Mouse (Mus musculus) intestine, postnatal 0 days (tissue): ENCODE results near the gene Hes5. TPM values are rescaled to one million over a fixed set of nuclear protein-coding genes. Genes with fewer than 3 reads are reported as not detected.

Source experiments
- ATAC-seq: fragments of 200-750 bp; cut with Nextera tagmentation; 2 replicates; pipeline ENCODE4 v1.8.0; 2017; ENCODE audit warnings: mild to moderate bottlenecking, moderate TSS enrichment, moderate library complexity
- H3K27ac ChIP-seq: fragments of 300-500 bp; sonication (generic); 2 replicates; pipeline ENCODE4 v1.5.1; 2014; ENCODE audit warnings: mild to moderate bottlenecking, low read depth, low read length, moderate library complexity
- H3K27me3 ChIP-seq: fragments of 300-500 bp; sonication (generic); replicated peaks from 2 replicates; pipeline ENCODE4 v1.6.1; 2014; ENCODE audit warnings: low read length, mixed read lengths; ENCODE audit not compliant: control insufficient read depth, insufficient read depth
- H3K36me3 ChIP-seq: fragments of 300-500 bp; sonication (generic); 2 replicates; pipeline ENCODE4 v1.6.1; 2014; ENCODE audit warnings: mild to moderate bottlenecking, moderate library complexity; ENCODE audit not compliant: control insufficient read depth, insufficient read depth
- H3K4me1 ChIP-seq: fragments of 300-500 bp; sonication (generic); replicated peaks from 2 replicates; pipeline ENCODE4 v1.6.1; 2014; ENCODE audit warnings: antibody characterized with exemption, low read length, mixed read lengths; ENCODE audit not compliant: control insufficient read depth, insufficient read depth
- H3K4me2 ChIP-seq: fragments of 300-500 bp; sonication (generic); replicated peaks from 2 replicates; pipeline ENCODE4 v1.6.1; 2014; ENCODE audit warnings: low read depth, mild to moderate bottlenecking, moderate library complexity
- H3K4me3 ChIP-seq: fragments of 300-500 bp; sonication (generic); 2 replicates; pipeline ENCODE4 v1.5.1; 2014; ENCODE audit warnings: low read depth, low read length
- H3K9ac ChIP-seq: fragments of 300-500 bp; sonication (generic); 2 replicates; pipeline ENCODE4 v1.6.1; 2014; ENCODE audit warnings: mild to moderate bottlenecking, low read depth, low read length
- H3K9me3 ChIP-seq: fragments of 300-500 bp; sonication (generic); 2 replicates; pipeline ENCODE4 v1.6.1; 2016; ENCODE audit warnings: mixed run types; ENCODE audit not compliant: control insufficient read depth
- CTCF ChIP-seq: sonication (generic); IDR thresholded peaks from 2 replicates; pipeline ENCODE4 v1.5.1; 2016; ENCODE audit warnings: low read depth, mild to moderate bottlenecking, control low read depth, antibody characterized with exemption, moderate library complexity
- WGBS: fragments of 180-500 bp; shearing (Covaris S2); extraction: QIAGEN DNeasy Blood & Tissue Kit; methylation state at CpG from one replicate; pipeline ENCODE4 v1.1.7; 2014; 5-methylcytosine and 5-hydroxymethylcytosine counted together
- polyA plus RNA-seq: library from polyadenylated mRNA; unstranded; fragments of >200 nt; fragmentation: Nextera tagmentation; extraction: Ambion mirVana; gene quantifications from 2 replicates; pipeline ENCODE4 v1.2.1, GENCODE M21; 2015

The Hes5 gene
- polyA plus RNA-seq, 1 experiment from 2014 or later, result 0.29 TPM

DNA sequence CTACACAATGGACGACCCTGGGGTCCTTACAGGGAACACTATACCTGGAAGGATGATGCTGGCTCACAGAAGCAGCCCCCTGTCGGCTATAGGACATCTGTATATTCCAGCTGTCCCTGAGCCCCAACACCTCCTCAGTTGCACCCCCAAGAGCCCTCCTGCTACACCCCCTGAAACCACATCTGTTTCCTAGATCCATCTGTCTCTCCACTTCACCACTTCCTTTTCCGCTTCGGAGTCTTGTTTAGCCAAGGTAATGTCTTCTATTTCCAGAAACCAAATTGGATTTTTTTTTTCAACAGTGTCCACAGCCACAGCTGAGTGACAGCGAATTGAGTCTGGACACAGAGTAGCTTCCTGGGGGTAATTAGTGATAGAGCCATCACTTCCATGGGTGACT, 38.7 kb downstream of the Hes5 start:
- H3K4me3 ChIP-seq, result no peak overlapping the region
- no peaks in the 10 kb centered on the region for H3K27me3 ChIP-seq
- H3K9me3 ChIP-seq, result no peaks in the 10 kb centered on the region
- peaks cover 14% of the 10 kb centered on the region; the same call in 1 of the 2 replicates for H3K36me3 ChIP-seq
- no peak overlapping the region for H3K4me2 ChIP-seq
- no peak overlapping the region for H3K27ac ChIP-seq
- 80% methylated on average over 5 of the region's 5 CpGs for WGBS
- no peak overlapping the region for H3K9ac ChIP-seq
- ATAC-seq, result no peak
- no peak for TF ChIP-seq CTCF
- no peaks in the 10 kb centered on the region for H3K4me1 ChIP-seq

DNA sequence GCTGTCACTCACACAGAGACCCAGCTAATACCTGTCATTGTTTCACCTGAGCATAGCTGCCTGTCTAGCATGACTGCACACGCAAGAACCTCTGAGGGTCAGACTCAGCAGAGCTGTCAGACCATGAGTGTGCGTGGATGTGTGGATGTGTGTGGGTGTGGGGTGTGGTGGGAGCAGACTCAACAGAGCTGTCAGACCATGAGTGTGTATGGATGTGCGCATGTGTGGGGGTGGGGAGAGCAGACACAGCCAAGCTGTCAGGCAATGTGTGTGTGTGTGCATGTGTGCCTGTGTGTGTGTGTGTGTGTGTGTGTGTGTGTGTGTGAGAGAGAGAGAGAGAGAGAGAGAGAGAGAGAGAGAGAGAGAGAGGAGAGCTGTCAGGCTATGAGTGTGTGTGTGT, 44.6 kb downstream of the Hes5 start:
- Histone ChIP-seq H3K4me1 (no peaks in the 10 kb centered on the region), H3K9ac (no peak overlapping the region), H3K9me3 (no peaks in the 10 kb centered on the region), H3K27me3 (no peaks in the 10 kb centered on the region), H3K36me3 (peaks cover 20% of the 10 kb centered on the region; the same call in 1 of the 2 replicates), H3K4me2 (no peak overlapping the region), H3K4me3 (no peak overlapping the region), H3K27ac (no peak overlapping the region)
- 86% methylated on average over 3 of the region's 3 CpGs for WGBS
- no peak for ATAC-seq
- TF ChIP-seq CTCF, result no peak

DNA sequence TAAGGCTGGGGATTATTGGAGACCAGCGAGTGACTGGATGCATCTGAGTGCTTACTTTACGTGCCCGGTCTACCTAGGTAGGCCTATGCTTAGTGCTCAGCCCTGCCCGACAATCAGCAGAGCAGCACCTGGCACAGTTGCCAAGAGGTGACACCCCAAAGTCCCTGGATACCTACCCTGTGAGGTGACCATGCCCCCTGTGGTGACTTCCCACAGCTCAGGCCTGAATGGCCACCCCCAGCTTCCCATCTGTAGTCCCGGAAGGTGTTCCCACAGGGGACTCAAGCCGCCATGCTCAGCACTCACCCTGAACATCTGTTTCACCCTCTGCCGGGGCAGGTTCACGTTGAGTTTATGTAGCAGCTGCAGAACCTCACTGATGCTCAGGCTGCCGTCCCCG, 45.6 kb downstream of the Hes5 start:
- H3K27ac ChIP-seq, result no peak overlapping the region
- peaks cover 20% of the 10 kb centered on the region; the same call in 1 of the 2 replicates for H3K36me3 ChIP-seq
- H3K4me3 ChIP-seq, result no peak overlapping the region
- H3K4me2 ChIP-seq, result no peak overlapping the region
- H3K9ac ChIP-seq, result no peak overlapping the region
- H3K27me3 ChIP-seq, result no peaks in the 10 kb centered on the region
- no peaks in the 10 kb centered on the region for H3K4me1 ChIP-seq
- ATAC-seq, result no peak
- no peaks in the 10 kb centered on the region for H3K9me3 ChIP-seq
- WGBS, result 72% methylated on average over 10 of the region's 10 CpGs
- TF ChIP-seq CTCF, result no peak

DNA sequence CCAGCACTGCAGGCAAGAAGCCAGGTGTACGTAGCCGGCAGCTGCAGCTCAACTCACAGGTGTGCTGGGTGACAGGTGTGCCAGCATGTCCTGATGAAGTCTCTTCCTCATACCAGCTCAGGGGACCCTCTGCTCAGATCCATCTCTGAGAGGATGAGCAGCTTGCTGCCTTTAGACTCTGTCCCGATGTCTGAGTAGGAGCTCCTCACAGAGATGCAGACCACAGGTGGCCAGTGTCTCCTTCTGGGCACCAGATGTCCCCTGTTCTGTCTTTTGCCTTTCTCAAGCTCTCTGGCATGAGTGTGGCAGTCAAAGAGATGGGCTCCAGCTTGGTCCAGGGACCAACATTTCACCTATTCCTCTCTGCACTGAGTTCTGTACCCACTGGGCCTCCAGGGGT, 46.9 kb downstream of the Hes5 start:
- Histone ChIP-seq H3K36me3 (peaks cover 19% of the 10 kb centered on the region; the same call in 1 of the 2 replicates), H3K27ac (no peak overlapping the region), H3K9ac (no peak overlapping the region), H3K27me3 (no peaks in the 10 kb centered on the region), H3K9me3 (no peaks in the 10 kb centered on the region), H3K4me2 (no peak overlapping the region), H3K4me3 (no peak overlapping the region), H3K4me1 (no peaks in the 10 kb centered on the region)
- no peak for ATAC-seq
- TF ChIP-seq CTCF, result no peak
- WGBS, result 93% methylated on average over 3 of the region's 3 CpGs

DNA sequence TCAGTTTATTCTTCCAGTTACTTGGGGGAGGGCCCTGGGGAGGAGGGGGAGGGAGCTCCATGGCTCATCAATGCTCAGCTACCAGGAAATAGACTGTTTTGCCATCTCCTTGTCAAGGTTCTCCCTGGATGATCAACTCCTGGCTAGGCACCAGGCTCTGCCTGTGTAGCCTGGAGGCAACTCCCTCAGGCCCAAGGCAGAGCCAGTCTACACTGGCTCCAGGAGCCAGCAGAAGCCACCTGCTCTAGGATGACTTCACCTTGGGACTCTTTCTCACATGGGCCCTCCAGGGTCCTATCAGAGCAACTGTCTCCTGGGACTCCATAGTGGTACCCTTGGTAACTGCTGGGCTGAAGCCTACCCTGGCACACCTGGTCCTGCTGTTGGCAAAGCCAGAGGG, 47.4 kb downstream of the Hes5 start:
- H3K9ac ChIP-seq, result no peak overlapping the region
- H3K27ac ChIP-seq, result no peak overlapping the region
- H3K36me3 ChIP-seq, result peaks cover 15% of the 10 kb centered on the region; the same call in 1 of the 2 replicates
- no peak for ATAC-seq
- no peaks in the 10 kb centered on the region for H3K27me3 ChIP-seq
- no peaks in the 10 kb centered on the region for H3K4me1 ChIP-seq
- no peak for TF ChIP-seq CTCF
- H3K9me3 ChIP-seq, result no peaks in the 10 kb centered on the region
- no peak overlapping the region for H3K4me3 ChIP-seq
- no peak overlapping the region for H3K4me2 ChIP-seq

DNA sequence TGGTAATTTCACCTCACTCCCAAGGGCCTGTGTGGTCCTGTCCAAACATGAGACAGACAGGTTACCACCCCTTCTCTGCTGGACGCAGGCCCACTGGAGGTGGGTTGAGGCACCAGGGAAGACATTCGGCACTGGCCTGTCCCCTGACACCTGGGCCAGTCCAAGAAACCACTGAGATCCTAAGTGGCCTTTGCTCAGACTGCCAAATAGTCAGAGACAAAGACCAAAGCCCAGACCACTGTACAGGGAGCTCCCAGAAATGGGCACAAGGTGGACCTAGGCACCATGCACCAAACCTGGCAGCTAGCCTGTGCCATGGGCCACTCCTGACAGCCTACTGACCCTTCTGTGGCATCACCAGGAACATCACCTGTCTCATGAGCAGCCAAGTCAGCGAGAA, 48.5 kb downstream of the Hes5 start:
- Histone ChIP-seq H3K9ac (no peak overlapping the region), H3K27ac (no peak overlapping the region), H3K4me3 (no peak overlapping the region), H3K4me1 (no peaks in the 10 kb centered on the region), H3K36me3 (peaks cover 12% of the 10 kb centered on the region; the same call in 1 of the 2 replicates), H3K9me3 (no peaks in the 10 kb centered on the region), H3K4me2 (no peak overlapping the region), H3K27me3 (no peaks in the 10 kb centered on the region)
- no peak for ATAC-seq
- WGBS, result 83% methylated on average over 3 of the region's 3 CpGs
- TF ChIP-seq CTCF, result no peak

DNA sequence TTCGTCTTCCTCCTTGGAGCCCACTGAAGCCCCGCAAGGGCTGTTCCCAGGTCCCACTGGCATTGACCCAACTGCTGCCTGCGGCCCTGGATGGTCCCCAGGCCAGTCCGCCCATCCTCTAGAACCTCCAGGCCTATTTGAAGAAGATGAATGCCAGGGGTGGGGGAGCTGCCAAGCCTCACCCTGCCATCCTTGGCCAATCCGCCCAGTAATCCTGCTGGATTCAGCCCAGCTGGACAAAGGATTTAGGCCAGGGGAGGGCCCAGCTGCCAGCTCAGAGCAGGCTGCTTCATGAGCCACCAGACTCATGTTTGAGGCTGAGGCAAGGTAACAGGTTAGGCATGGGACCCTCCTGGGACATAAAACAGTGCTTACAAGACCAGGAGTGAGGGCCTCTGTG, 50.1 kb downstream of the Hes5 start:
- no peak for TF ChIP-seq CTCF
- Histone ChIP-seq H3K27ac (no peak overlapping the region), H3K36me3 (peaks cover 12% of the 10 kb centered on the region; the same call in 1 of the 2 replicates), H3K4me3 (no peak overlapping the region), H3K9ac (no peak overlapping the region), H3K4me1 (no peaks in the 10 kb centered on the region), H3K27me3 (no peaks in the 10 kb centered on the region), H3K4me2 (no peak overlapping the region), H3K9me3 (no peaks in the 10 kb centered on the region)
- ATAC-seq, result no peak
- 86% methylated on average over 5 of the region's 5 CpGs for WGBS
